Mouse (Mus musculus) intestine, postnatal 0 days (tissue): ENCODE data around the gene Gm9049. TPM values are rescaled to one million over a fixed set of nuclear protein-coding genes. Genes with fewer than 3 reads are reported as not detected.
"Not testable (repeated sequence)": the region's sequence is repeated elsewhere in the genome, so short reads cannot be mapped to it uniquely, and the experiment has no call there.

Source experiments
- ATAC-seq: fragments of 200-750 bp; cut with Nextera tagmentation; 2 replicates; pipeline ENCODE4 v1.8.0; 2017; ENCODE audit warnings: mild to moderate bottlenecking, moderate TSS enrichment, moderate library complexity
- H3K27ac ChIP-seq: fragments of 300-500 bp; sonication (generic); 2 replicates; pipeline ENCODE4 v1.5.1; 2014; ENCODE audit warnings: mild to moderate bottlenecking, low read depth, low read length, moderate library complexity
- H3K27me3 ChIP-seq: fragments of 300-500 bp; sonication (generic); replicated peaks from 2 replicates; pipeline ENCODE4 v1.6.1; 2014; ENCODE audit warnings: low read length, mixed read lengths; ENCODE audit not compliant: control insufficient read depth, insufficient read depth
- H3K36me3 ChIP-seq: fragments of 300-500 bp; sonication (generic); 2 replicates; pipeline ENCODE4 v1.6.1; 2014; ENCODE audit warnings: mild to moderate bottlenecking, moderate library complexity; ENCODE audit not compliant: control insufficient read depth, insufficient read depth
- H3K4me1 ChIP-seq: fragments of 300-500 bp; sonication (generic); replicated peaks from 2 replicates; pipeline ENCODE4 v1.6.1; 2014; ENCODE audit warnings: antibody characterized with exemption, low read length, mixed read lengths; ENCODE audit not compliant: control insufficient read depth, insufficient read depth
- H3K4me2 ChIP-seq: fragments of 300-500 bp; sonication (generic); replicated peaks from 2 replicates; pipeline ENCODE4 v1.6.1; 2014; ENCODE audit warnings: low read depth, mild to moderate bottlenecking, moderate library complexity
- H3K4me3 ChIP-seq: fragments of 300-500 bp; sonication (generic); 2 replicates; pipeline ENCODE4 v1.5.1; 2014; ENCODE audit warnings: low read depth, low read length
- H3K9ac ChIP-seq: fragments of 300-500 bp; sonication (generic); 2 replicates; pipeline ENCODE4 v1.6.1; 2014; ENCODE audit warnings: mild to moderate bottlenecking, low read depth, low read length
- H3K9me3 ChIP-seq: fragments of 300-500 bp; sonication (generic); 2 replicates; pipeline ENCODE4 v1.6.1; 2016; ENCODE audit warnings: mixed run types; ENCODE audit not compliant: control insufficient read depth
- CTCF ChIP-seq: sonication (generic); IDR thresholded peaks from 2 replicates; pipeline ENCODE4 v1.5.1; 2016; ENCODE audit warnings: low read depth, mild to moderate bottlenecking, control low read depth, antibody characterized with exemption, moderate library complexity
- WGBS: fragments of 180-500 bp; shearing (Covaris S2); extraction: QIAGEN DNeasy Blood & Tissue Kit; methylation state at CpG from one replicate; pipeline ENCODE4 v1.1.7; 2014; 5-methylcytosine and 5-hydroxymethylcytosine counted together
- polyA plus RNA-seq: library from polyadenylated mRNA; unstranded; fragments of >200 nt; fragmentation: Nextera tagmentation; extraction: Ambion mirVana; gene quantifications from 2 replicates; pipeline ENCODE4 v1.2.1, GENCODE M21; 2015

Gene Gm9049
- polyA plus RNA-seq, 1 experiment from 2014 or later = not detected

- Histone ChIP-seq H3K9ac (no peak overlapping the region), H3K9me3 (no peaks in the 10 kb centered on the region), H3K4me2 (no peak overlapping the region), H3K27me3 (no peaks in the 10 kb centered on the region), H3K36me3 (no peaks in the 10 kb centered on the region), H3K4me3 (no peak overlapping the region), H3K4me1 (no peaks in the 10 kb centered on the region), H3K27ac (no peak overlapping the region)
- TF ChIP-seq CTCF = no peak
- 87% methylated on average over 8 of the region's 8 CpGs for WGBS
- no peak for ATAC-seq
Observed at GRCm38 (mm10) chr10:118319024-118319423, 34.9 kb downstream of the Gm9049 start.

- H3K27ac ChIP-seq, H3K9me3 ChIP-seq, H3K27me3 ChIP-seq, H3K36me3 ChIP-seq, H3K4me2 ChIP-seq, H3K4me3 ChIP-seq, ATAC-seq, H3K4me1 ChIP-seq, H3K9ac ChIP-seq: not testable (repeated sequence)
- WGBS = 33% methylated on average over 2 of the region's 2 CpGs
Observed at GRCm38 (mm10) chr10:118302133-118302532, 51.8 kb downstream of the Gm9049 start.

Other genes starting within 250 kb of the Gm9049 start
- gene Mdm1, start 212.3 kb downstream of the Gm9049 start, polyA plus RNA-seq = 3.9 and 4.4 TPM in 2 replicates
- not detected in 2 replicates for gene Il22, start 149.2 kb downstream of the Gm9049 start, polyA plus RNA-seq
- not detected in 2 replicates for gene Gm32717, start 113.3 kb downstream of the Gm9049 start, polyA plus RNA-seq
- not detected in 2 replicates for gene Gm32802, start 95.4 kb downstream of the Gm9049 start, polyA plus RNA-seq
- gene Iltifb, start 59.1 kb downstream of the Gm9049 start, polyA plus RNA-seq = not detected in 2 replicates
- gene Gm9040, start 27.1 kb downstream of the Gm9049 start, polyA plus RNA-seq = not detected in 2 replicates
- not detected in 2 replicates for gene Gm9044, start 21.7 kb downstream of the Gm9049 start, polyA plus RNA-seq
- 0.09 TPM in 1 of 2 replicates, not detected in the other for gene Gm9045, start 16.3 kb downstream of the Gm9049 start, polyA plus RNA-seq
- not detected in 2 replicates for gene Gm9046, start 10.8 kb downstream of the Gm9049 start, polyA plus RNA-seq
- not detected in 2 replicates for gene Gm9048, start 5.4 kb downstream of the Gm9049 start, polyA plus RNA-seq
- not detected in 2 replicates for gene Ifng, start 86.9 kb upstream of the Gm9049 start, polyA plus RNA-seq